ENCODE assay signal across 17 mouse cellular contexts in genomic region chr6:54781881-54782280, GRCm38 (mm10). TPM values are rescaled to one million over a fixed set of nuclear protein-coding genes. Genes with fewer than 3 reads are reported as not detected.
DNase-seq lines count a peak whose midpoint lies in the region; ATAC-seq and TF ChIP-seq lines count a peak whose summit lies in the region.
"Had no signal": no experiment of that assay in that cellular context is flagged by ENCODE, and none has a peak within 500 bp of the region (broad histone marks: within the 10 kb centered on the region; RNA-seq: fewer than 3 reads in every experiment).

No protein-coding gene starts in this region.

- peaks cover 23% of the 10 kb centered on the region for H3K4me1 ChIP-seq in forebrain, embryonic 10.5 days
- H3K4me1 ChIP-seq in forebrain, embryonic 11.5 days (replicated peaks; ENCODE audit: control insufficient read depth, insufficient read depth, low read length): no peaks in the 10 kb centered on the region
- peaks cover 25% of the 10 kb centered on the region for H3K4me1 ChIP-seq in thymus, adult 2 months (replicated peaks; ENCODE audit: control insufficient read depth, insufficient read depth, low read length)
- H3K4me1 ChIP-seq in hindbrain, embryonic 15.5 days (replicated peaks): peaks cover 22% of the 10 kb centered on the region
- H3K4me1 ChIP-seq in intestine, embryonic 16.5 days (ENCODE audit: control insufficient read depth, insufficient read depth, low read length): no peaks in the 10 kb centered on the region
- H3K4me1 ChIP-seq: limb, embryonic 15.5 days had no signal

- TF ChIP-seq POLR2A in thymus, adult 2 months (IDR thresholded peaks at IDR 0.05; ENCODE audit: control insufficient read depth, extremely low read depth, insufficient read depth, low read length, poor library complexity): no peak

- WGBS in forebrain, embryonic 10.5 days: 58% methylated on average over 6 of the region's 6 CpGs
- WGBS in forebrain, embryonic 11.5 days: 50% methylated on average over 6 of the region's 6 CpGs
- 41% methylated on average over 6 of the region's 6 CpGs for WGBS in thymus, adult 2 months
- WGBS in hindbrain, embryonic 15.5 days: 24% methylated on average over 6 of the region's 6 CpGs
- 70% methylated on average over 6 of the region's 6 CpGs for WGBS in intestine, embryonic 16.5 days

- DNase-seq in forebrain, embryonic 10.5 days (ENCODE audit: extremely low spot score, low spot score): no peak
- DNase-seq in forebrain, embryonic 11.5 days (ENCODE audit: low spot score): no peak
- DNase-seq in thymus, adult 2 months: no peak
- DNase-seq in thymus, postnatal 36 days: no peak
- DNase-seq in retina, postnatal 1 day: peak; percentile 64
- DNase-seq in cerebellum, adult 9-11 months: no peak
- DNase-seq: cerebellum, adult 11-12 months; kidney, adult 2 months; kidney, postnatal 4 days; lung, postnatal 10 days; thymus, adult 18-20 months had no signal

- H3K36me3 ChIP-seq in forebrain, embryonic 10.5 days (replicated peaks): no peaks in the 10 kb centered on the region
- no peaks in the 10 kb centered on the region for H3K36me3 ChIP-seq in forebrain, embryonic 11.5 days (ENCODE audit: control insufficient read depth, insufficient read depth, low read length)
- no peaks in the 10 kb centered on the region for H3K36me3 ChIP-seq in thymus, adult 2 months (ENCODE audit: control insufficient read depth, insufficient read depth, low read length)
- no peaks in the 10 kb centered on the region for H3K36me3 ChIP-seq in hindbrain, embryonic 15.5 days
- no peaks in the 10 kb centered on the region for H3K36me3 ChIP-seq in intestine, embryonic 16.5 days (ENCODE audit: control insufficient read depth, insufficient read depth, low read length)
- H3K36me3 ChIP-seq: heart, embryonic 13.5 days; limb, embryonic 15.5 days had no signal

- H3K4me3 ChIP-seq in forebrain, embryonic 10.5 days: no peak overlapping the region
- H3K4me3 ChIP-seq in forebrain, embryonic 11.5 days (ENCODE audit: low read depth, low read length): no peak overlapping the region
- no peak overlapping the region for H3K4me3 ChIP-seq in thymus, adult 2 months (ENCODE audit: control insufficient read depth, insufficient read depth, low read length)
- no peak overlapping the region for H3K4me3 ChIP-seq in hindbrain, embryonic 15.5 days
- no peak overlapping the region for H3K4me3 ChIP-seq in intestine, embryonic 16.5 days (ENCODE audit: low read length)
- H3K4me3 ChIP-seq: erythroblast, embryonic 14.5 days; heart, embryonic 13.5 days; limb, embryonic 15.5 days; megakaryocyte, embryonic 14.5 days had no signal

- H3K27me3 ChIP-seq in forebrain, embryonic 10.5 days (ENCODE audit: poor library complexity, severe bottlenecking): no peaks in the 10 kb centered on the region
- no peaks in the 10 kb centered on the region for H3K27me3 ChIP-seq in forebrain, embryonic 11.5 days (ENCODE audit: control insufficient read depth, insufficient read depth, low read length)
- H3K27me3 ChIP-seq in thymus, adult 2 months (ENCODE audit: control insufficient read depth, insufficient read depth, low read length): no peaks in the 10 kb centered on the region
- no peaks in the 10 kb centered on the region for H3K27me3 ChIP-seq in hindbrain, embryonic 15.5 days
- H3K27me3 ChIP-seq in intestine, embryonic 16.5 days (replicated peaks; ENCODE audit: control insufficient read depth, insufficient read depth, low read length): no peaks in the 10 kb centered on the region
- H3K27me3 ChIP-seq: heart, embryonic 13.5 days; limb, embryonic 15.5 days had no signal

- no peak overlapping the region for H3K4me2 ChIP-seq in forebrain, embryonic 11.5 days (ENCODE audit: low read depth, low read length, severe bottlenecking)
- no peak overlapping the region for H3K4me2 ChIP-seq in hindbrain, embryonic 15.5 days
- H3K4me2 ChIP-seq in intestine, embryonic 16.5 days (ENCODE audit: low read depth, low read length): no peak overlapping the region
- H3K4me2 ChIP-seq: heart, embryonic 13.5 days; limb, embryonic 15.5 days had no signal

- H3K9ac ChIP-seq in forebrain, embryonic 11.5 days (ENCODE audit: low read length): no peak overlapping the region
- H3K9ac ChIP-seq in hindbrain, embryonic 15.5 days: no peak overlapping the region
- H3K9ac ChIP-seq in intestine, embryonic 16.5 days (ENCODE audit: low read depth, low read length): no peak overlapping the region
- H3K9ac ChIP-seq: heart, embryonic 13.5 days; limb, embryonic 15.5 days had no signal

- H3K9me3 ChIP-seq in forebrain, embryonic 10.5 days: no peaks in the 10 kb centered on the region
- no peaks in the 10 kb centered on the region for H3K9me3 ChIP-seq in forebrain, embryonic 11.5 days (ENCODE audit: control insufficient read depth, low read length)
- H3K9me3 ChIP-seq in hindbrain, embryonic 15.5 days: no peaks in the 10 kb centered on the region
- H3K9me3 ChIP-seq in intestine, embryonic 16.5 days (ENCODE audit: control insufficient read depth, low read length): no peaks in the 10 kb centered on the region
- H3K9me3 ChIP-seq: heart, embryonic 13.5 days; limb, embryonic 15.5 days; megakaryocyte, embryonic 14.5 days had no signal

- no peak for ATAC-seq in forebrain, embryonic 11.5 days (replicated peaks; ENCODE audit: low FRiP score)
- ATAC-seq in hindbrain, embryonic 15.5 days (ENCODE audit: low FRiP score, low read depth): no peak
- ATAC-seq in intestine, embryonic 16.5 days: no peak

- H3K27ac ChIP-seq in forebrain, embryonic 10.5 days: peak overlapping the region; percentile 53; the same call in 1 of the 2 replicates
- H3K27ac ChIP-seq in forebrain, embryonic 11.5 days (ENCODE audit: low read depth, low read length): no peak overlapping the region
- H3K27ac ChIP-seq in thymus, adult 2 months (ENCODE audit: control insufficient read depth, insufficient read depth, low read length): peak overlapping the region; percentile 45; the same call in 1 of the 2 replicates
- peak overlapping the region; percentile 2; the same call in 1 of the 2 replicates for H3K27ac ChIP-seq in hindbrain, embryonic 15.5 days (replicated peaks)
- no peak overlapping the region for H3K27ac ChIP-seq in intestine, embryonic 16.5 days (ENCODE audit: low read length)
- H3K27ac ChIP-seq: heart, embryonic 13.5 days; limb, embryonic 15.5 days had no signal

- no peak for TF ChIP-seq CTCF in thymus, adult 2 months (IDR thresholded peaks at IDR 0.05; ENCODE audit: borderline replicate concordance, control insufficient read depth, extremely low read depth, insufficient read depth, low read length, poor library complexity)

RNA-seq across cellular contexts. Expression of gene Znrf2, which starts 34.8 kb away (rescaled TPM):
- polyA plus RNA-seq in forebrain, embryonic 10.5 days (2016; fragmentation: Nextera tagmentation; extraction: Ambion mirVana): 1.8 and 2.3 TPM in 2 replicates
- 2.8 and 3.0 TPM in 2 replicates for polyA plus RNA-seq in forebrain, embryonic 11.5 days (2014; fragmentation: Nextera tagmentation; extraction: Ambion mirVana)
- 17.5 and 20.9 TPM in 2 replicates for polyA plus RNA-seq in thymus, adult 2 months (2012; rRNA removed)
- 4.7 and 5.5 TPM in 2 replicates for polyA plus RNA-seq in hindbrain, embryonic 15.5 days (2015; fragmentation: Nextera tagmentation; extraction: Ambion mirVana)
- polyA plus RNA-seq in intestine, embryonic 16.5 days (2015; fragmentation: Nextera tagmentation; extraction: Ambion mirVana): 5.0 and 5.5 TPM in 2 replicates

Comparison
In these comparisons a context has a peak if more than half of its experiments do, and no peak if none do; other contexts are left out.
1. H3K27ac ChIP-seq: peak in forebrain, embryonic 10.5 days (single experiment), thymus, adult 2 months (single experiment) and hindbrain, embryonic 15.5 days (single experiment); none in forebrain, embryonic 11.5 days (single experiment) and intestine, embryonic 16.5 days (single experiment).